Mouse (Mus musculus) left cerebral cortex, adult 2 months (tissue): ENCODE results near the gene Rsu1. TPM values are rescaled to one million over a fixed set of nuclear protein-coding genes. Genes with fewer than 3 reads are reported as not detected.
A peak's percentile ranks its signal among the peaks of the same experiment; 100 is the strongest.

Experiments
- DNase-seq, 2 experiments: peaks; one replicate each; pipeline ENCODE4 v3.0.0; 2021 to 2022; ENCODE audit warnings: low spot score in 2 of 2, mixed read lengths in 1 of 2; ENCODE audit errors: extremely low spot score in 1 of 2
- H3K27ac ChIP-seq: fragments of 200-600 bp; 2 replicates; pipeline ENCODE4 v1.8.1; 2022
- H3K4me3 ChIP-seq: fragments of 200-600 bp; 2 replicates; pipeline ENCODE4 v1.8.1; 2022
- CTCF ChIP-seq: fragments of 200-600 bp; IDR thresholded peaks from 2 replicates; pipeline ENCODE4 v1.8.1; 2022; ENCODE audit warnings: antibody characterized with exemption, mild to moderate bottlenecking, moderate library complexity
- intact Hi-C: fragments of 180-260 bp; cut with DNase I; formaldehyde crosslinking; loops from one replicate; pipeline ENCODE4 v1.15.1; 2025
- total RNA-seq, 2 experiments: library from RNA; stranded (reverse); gene quantifications; 2 replicates each; pipeline ENCODE4 v1.2.3; 2021

Gene Rsu1
- total RNA-seq, 2 experiments from 2014 or later: 31.9 to 33.2 TPM

- no peak overlapping the region for H3K4me3 ChIP-seq
- intact Hi-C loops: no loop called here
- DNase-seq: peak; percentile 41
- TF ChIP-seq CTCF: no peak
- H3K27ac ChIP-seq: no peak overlapping the region
Observed at GRCm38 (mm10) chr2:13177698-13178395, 93.4 kb downstream of the Rsu1 start.

GRCm38 (mm10) chr2:13176304-13176620 lies 95.0 kb downstream of the Rsu1 start:
- intact Hi-C loops: no loop called here
- no peak overlapping the region for H3K4me3 ChIP-seq
- no peak overlapping the region for H3K27ac ChIP-seq
- no peak for DNase-seq
- no peak for TF ChIP-seq CTCF

- DNase-seq: no peak
- intact Hi-C loops: no loop called here
- TF ChIP-seq CTCF: no peak
- Histone ChIP-seq H3K4me3 (no peak overlapping the region), H3K27ac (no peak overlapping the region)
Observed at GRCm38 (mm10) chr2:13175536-13176303, 95.5 kb downstream of the Rsu1 start.

- intact Hi-C loops: no loop called here
- no peak for TF ChIP-seq CTCF
Observed at GRCm38 (mm10) chr2:13174461-13174860, 96.8 kb downstream of the Rsu1 start.

GRCm38 (mm10) chr2:13170651-13171050 lies 100.6 kb downstream of the Rsu1 start:
- no peak for DNase-seq
- H3K27ac ChIP-seq: no peak overlapping the region
- no peak overlapping the region for H3K4me3 ChIP-seq
- intact Hi-C loops: no loop called here
- no peak for TF ChIP-seq CTCF

More at GRCm38 (mm10) chr2:13174461-13174860, 96.8 kb downstream of the Rsu1 start:
- DNase-seq: no peak
- Histone ChIP-seq H3K27ac (no peak overlapping the region), H3K4me3 (no peak overlapping the region)

GRCm38 (mm10) chr2:13169962-13170361 lies 101.3 kb downstream of the Rsu1 start:
- no peak overlapping the region for H3K4me3 ChIP-seq

GRCm38 (mm10) chr2:13169158-13169890 lies 101.9 kb downstream of the Rsu1 start:
- TF ChIP-seq CTCF: no peak
- DNase-seq: no peak
- Histone ChIP-seq H3K4me3 (no peak overlapping the region), H3K27ac (no peak overlapping the region)
- intact Hi-C loops: no loop called here

More at GRCm38 (mm10) chr2:13169962-13170361, 101.3 kb downstream of the Rsu1 start:
- no peak overlapping the region for H3K27ac ChIP-seq
- intact Hi-C loops: no loop called here
- no peak for TF ChIP-seq CTCF
- no peak for DNase-seq

GRCm38 (mm10) chr2:13168743-13169142 lies 102.5 kb downstream of the Rsu1 start:
- intact Hi-C loops: no loop called here
- Histone ChIP-seq H3K4me3 (no peak overlapping the region), H3K27ac (no peak overlapping the region)
- DNase-seq: no peak
- peak; percentile 33; the same call in 1 of the 2 replicates for TF ChIP-seq CTCF

GRCm38 (mm10) chr2:13161717-13162116 lies 109.5 kb downstream of the Rsu1 start:
- intact Hi-C loops: no loop called here
- H3K27ac ChIP-seq: no peak overlapping the region
- H3K4me3 ChIP-seq: no peak overlapping the region
- TF ChIP-seq CTCF: no peak
- no peak for DNase-seq

GRCm38 (mm10) chr2:13145245-13145644 lies 126.0 kb downstream of the Rsu1 start:
- intact Hi-C loops: no loop called here
- Histone ChIP-seq H3K27ac (no peak overlapping the region), H3K4me3 (no peak overlapping the region)
- no peak for DNase-seq
- TF ChIP-seq CTCF: no peak

- Histone ChIP-seq H3K27ac (no peak overlapping the region), H3K4me3 (no peak overlapping the region)
- intact Hi-C loops: no loop called here
- DNase-seq: no peak
- TF ChIP-seq CTCF: no peak
Observed at GRCm38 (mm10) chr2:13134890-13135289, 136.3 kb downstream of the Rsu1 start.

- H3K27ac ChIP-seq: no peak overlapping the region
- no peak for DNase-seq
- intact Hi-C loops: no loop called here
- H3K4me3 ChIP-seq: no peak overlapping the region
- TF ChIP-seq CTCF: no peak
Observed at GRCm38 (mm10) chr2:13132841-13133240, 138.4 kb downstream of the Rsu1 start.
